Mouse (Mus musculus) CH12F3 (cell line): ENCODE results near the gene 4933427D14Rik.

Experiments used
- in situ Hi-C: fragments of 300-500 bp; cut with MboI; formaldehyde crosslinking; loops from 2 replicates; pipeline ENCODE4 v1.14.3; 2020; ENCODE audit warnings: low sequenced_read_pairs

The 4933427D14Rik gene

GRCm38 (mm10) chr11:72207204-72207833, at the start of gene 4933427D14Rik, which contains the start of gene Txndc17:
Gene 4933427D14Rik (minus strand): TSS chr11:72207459.
Gene Txndc17 (plus strand): TSS chr11:72207547.
- in situ Hi-C loops, result loop anchor here (25.0 kb wide), 1 partner anchor 530 kb away; no protein-coding TSS in a partner anchor

- in situ Hi-C loops, result no loop called here
Observed at GRCm38 (mm10) chr11:72256441-72256840, 49.2 kb upstream of the 4933427D14Rik start.

- in situ Hi-C loops, result no loop called here
Observed at GRCm38 (mm10) chr11:72255629-72256028, 48.4 kb upstream of the 4933427D14Rik start.

GRCm38 (mm10) chr11:72245196-72245753, 38.0 kb upstream of the 4933427D14Rik start:
- in situ Hi-C loops, result loop anchor here (25.0 kb wide), 1 partner anchor 167 kb away; the partner anchor contains the start of gene Smtnl2

- in situ Hi-C loops, result loop anchor here (25.0 kb wide), 1 partner anchor 172 kb away; the partner anchor contains the start of gene Smtnl2
Observed at GRCm38 (mm10) chr11:72240062-72240860, 33.0 kb upstream of the 4933427D14Rik start.

GRCm38 (mm10) chr11:72234013-72234412, 26.8 kb upstream of the 4933427D14Rik start:
- in situ Hi-C loops, result loop anchor here (25.0 kb wide), 1 partner anchor 178 kb away; the partner anchor contains the start of gene Smtnl2

- in situ Hi-C loops, result loop anchor here (25.0 kb wide), 1 partner anchor 179 kb away; the partner anchor contains the start of gene Smtnl2
Observed at GRCm38 (mm10) chr11:72232991-72233390, 25.7 kb upstream of the 4933427D14Rik start.

GRCm38 (mm10) chr11:72232068-72232467, 24.8 kb upstream of the 4933427D14Rik start:
- in situ Hi-C loops, result loop anchor here (25.0 kb wide), 1 partner anchor 180 kb away; the partner anchor contains the start of gene Smtnl2

- in situ Hi-C loops, result loop anchor here (25.0 kb wide), 1 partner anchor 184 kb away; the partner anchor contains the start of gene Smtnl2
Observed at GRCm38 (mm10) chr11:72228513-72228912, 21.3 kb upstream of the 4933427D14Rik start.

GRCm38 (mm10) chr11:72226901-72227300, 19.6 kb upstream of the 4933427D14Rik start:
- in situ Hi-C loops, result loop anchor here (25.0 kb wide), 1 partner anchor 185 kb away; the partner anchor contains the start of gene Smtnl2

GRCm38 (mm10) chr11:72226020-72226791, 18.9 kb upstream of the 4933427D14Rik start:
- in situ Hi-C loops, result loop anchor here (25.0 kb wide), 1 partner anchor 186 kb away; the partner anchor contains the start of gene Smtnl2

- in situ Hi-C loops, result loop anchor here (25.0 kb wide), 2 partner anchors 187 to 512 kb away; partner anchors contain the start of gene Smtnl2
Observed at GRCm38 (mm10) chr11:72224865-72225264, 17.6 kb upstream of the 4933427D14Rik start.

- in situ Hi-C loops, result loop anchor here (25.0 kb wide), 1 partner anchor 514 kb away; no protein-coding TSS in a partner anchor
Observed at GRCm38 (mm10) chr11:72223414-72223813, 16.2 kb upstream of the 4933427D14Rik start.

GRCm38 (mm10) chr11:72221278-72221677, 14.0 kb upstream of the 4933427D14Rik start:
- in situ Hi-C loops, result loop anchor here (25.0 kb wide), 1 partner anchor 516 kb away; no protein-coding TSS in a partner anchor

- in situ Hi-C loops, result loop anchor here (10.0 to 25.0 kb wide), 2 partner anchors 348 to 520 kb away; no protein-coding TSS in a partner anchor
Observed at GRCm38 (mm10) chr11:72217116-72217515, 9.9 kb upstream of the 4933427D14Rik start.

GRCm38 (mm10) chr11:72215410-72215797, 8.1 kb upstream of the 4933427D14Rik start, which contains the start of gene Med31:
Gene Med31 (minus strand): TSS chr11:72215592.
- in situ Hi-C loops, result loop anchor here (10.0 to 25.0 kb wide), 2 partner anchors 349 to 522 kb away; no protein-coding TSS in a partner anchor

- in situ Hi-C loops, result loop anchor here (10.0 to 25.0 kb wide), 2 partner anchors 350 to 523 kb away; no protein-coding TSS in a partner anchor
Observed at GRCm38 (mm10) chr11:72214591-72215409, 7.5 kb upstream of the 4933427D14Rik start.

GRCm38 (mm10) chr11:72207834-72208377, 647 bp upstream of the 4933427D14Rik start:
- in situ Hi-C loops, result loop anchor here (25.0 kb wide), 1 partner anchor 529 kb away; no protein-coding TSS in a partner anchor
